Mouse (Mus musculus) limb, embryonic 12.5 days (tissue): Measurements from ENCODE around the gene Gm28038. TPM values are rescaled to one million over a fixed set of nuclear protein-coding genes. Genes with fewer than 3 reads are reported as not detected.

Experiments
- ATAC-seq: fragments of 200-750 bp; cut with Nextera tagmentation; 2 replicates; pipeline ENCODE4 v1.8.0; 2017; ENCODE audit warnings: low read depth, moderate TSS enrichment; ENCODE audit not compliant: insufficient number of reproducible peaks, insufficient read depth, low FRiP score, low TSS enrichment
- H3K27ac ChIP-seq: fragments of 300-500 bp; sonication (generic); 2 replicates; pipeline ENCODE4 v1.5.1; 2016; ENCODE audit warnings: mild to moderate bottlenecking, moderate library complexity
- H3K27me3 ChIP-seq: fragments of 300-500 bp; sonication (generic); 2 replicates; pipeline ENCODE4 v1.6.1; 2016; ENCODE audit warnings: mild to moderate bottlenecking, moderate library complexity
- H3K36me3 ChIP-seq: fragments of 300-500 bp; sonication (generic); 2 replicates; pipeline ENCODE4 v1.6.1; 2016; ENCODE audit warnings: mild to moderate bottlenecking, moderate library complexity
- H3K4me1 ChIP-seq: fragments of 300-500 bp; sonication (generic); replicated peaks from 2 replicates; pipeline ENCODE4 v1.6.1; 2016
- H3K4me2 ChIP-seq: fragments of 300-500 bp; sonication (generic); 2 replicates; pipeline ENCODE4 v1.6.1; 2016; ENCODE audit warnings: mild to moderate bottlenecking, moderate library complexity
- H3K4me3 ChIP-seq: fragments of 300-500 bp; sonication (generic); replicated peaks from 2 replicates; pipeline ENCODE4 v1.5.1; 2016; ENCODE audit warnings: mild to moderate bottlenecking
- H3K9ac ChIP-seq: fragments of 300-500 bp; sonication (generic); replicated peaks from 2 replicates; pipeline ENCODE4 v1.6.1; 2016; ENCODE audit warnings: mild to moderate bottlenecking, moderate library complexity
- H3K9me3 ChIP-seq: fragments of 300-500 bp; sonication (generic); 2 replicates; pipeline ENCODE4 v1.6.1; 2016; ENCODE audit warnings: mild to moderate bottlenecking, moderate library complexity
- WGBS: fragments of 180-500 bp; shearing (Covaris S2); methylation state at CpG from one replicate; pipeline ENCODE4 v1.1.7; 2016; 5-methylcytosine and 5-hydroxymethylcytosine counted together
- polyA plus RNA-seq: library from polyadenylated mRNA; unstranded; fragments of >200 nt; fragmentation: Nextera tagmentation; extraction: Ambion mirVana; gene quantifications from 2 replicates; pipeline ENCODE4 v1.2.1, GENCODE M21; 2016

The Gm28038 gene
- polyA plus RNA-seq, 1 experiment from 2014 or later, result not detected

GRCm38 (mm10) chr2:30287027-30287373 lies 6.2 kb downstream of the Gm28038 start:
- Histone ChIP-seq H3K9ac (peak overlapping the region; percentile 91), H3K9me3 (no peaks in the 10 kb centered on the region), H3K27ac (peak overlapping the region; percentile 72; the same call in 1 of the 2 replicates), H3K36me3 (peaks cover 17% of the 10 kb centered on the region; the same call in 1 of the 2 replicates), H3K27me3 (no peaks in the 10 kb centered on the region), H3K4me3 (peak overlapping the region; percentile 95), H3K4me1 (peaks cover 20% of the 10 kb centered on the region), H3K4me2 (peak overlapping the region; percentile 95)
- WGBS, result under 1% methylated on average over 10 of the region's 10 CpGs
- ATAC-seq, result no peak

- no peak for ATAC-seq
- Histone ChIP-seq H3K9ac (no peak overlapping the region), H3K4me3 (no peak overlapping the region), H3K4me1 (no peaks in the 10 kb centered on the region), H3K27ac (no peak overlapping the region), H3K36me3 (peaks cover 81% of the 10 kb centered on the region), H3K4me2 (no peak overlapping the region), H3K9me3 (no peaks in the 10 kb centered on the region), H3K27me3 (no peaks in the 10 kb centered on the region)
- 85% methylated on average over 3 of the region's 3 CpGs for WGBS
These were observed 18.7 kb downstream of the Gm28038 start for GRCm38 (mm10) chr2:30299525-30299924.

GRCm38 (mm10) chr2:30299966-30300365 lies 19.1 kb downstream of the Gm28038 start:
- 89% methylated on average over 5 of the region's 5 CpGs for WGBS
- Histone ChIP-seq H3K9ac (no peak overlapping the region), H3K9me3 (no peaks in the 10 kb centered on the region), H3K27me3 (no peaks in the 10 kb centered on the region), H3K4me1 (no peaks in the 10 kb centered on the region), H3K27ac (no peak overlapping the region), H3K36me3 (peaks cover 85% of the 10 kb centered on the region), H3K4me3 (no peak overlapping the region), H3K4me2 (no peak overlapping the region)
- no peak for ATAC-seq

DNA sequence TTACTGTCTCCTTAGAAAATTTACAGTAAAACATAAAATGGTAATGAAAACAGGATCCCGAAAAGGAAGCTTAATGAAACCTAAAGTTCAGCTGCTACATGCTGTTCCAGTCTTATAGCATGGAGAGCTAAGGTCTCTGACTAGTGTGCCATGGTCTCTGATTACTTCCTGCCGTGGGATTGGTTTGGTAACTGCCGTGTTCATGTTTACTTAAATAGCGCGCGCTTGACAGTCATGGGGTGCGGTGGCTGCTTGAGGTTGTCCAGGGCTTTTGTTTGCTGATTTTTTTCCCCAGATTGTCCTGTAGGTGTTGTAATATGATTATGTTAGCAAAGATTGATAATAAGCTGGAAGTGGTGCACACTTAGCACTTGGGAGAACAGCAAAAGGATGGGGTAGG lies 25.2 kb downstream of the Gm28038 start:
- 96% methylated on average over 7 of the region's 7 CpGs for WGBS
- no peak overlapping the region for H3K9ac ChIP-seq

DNA sequence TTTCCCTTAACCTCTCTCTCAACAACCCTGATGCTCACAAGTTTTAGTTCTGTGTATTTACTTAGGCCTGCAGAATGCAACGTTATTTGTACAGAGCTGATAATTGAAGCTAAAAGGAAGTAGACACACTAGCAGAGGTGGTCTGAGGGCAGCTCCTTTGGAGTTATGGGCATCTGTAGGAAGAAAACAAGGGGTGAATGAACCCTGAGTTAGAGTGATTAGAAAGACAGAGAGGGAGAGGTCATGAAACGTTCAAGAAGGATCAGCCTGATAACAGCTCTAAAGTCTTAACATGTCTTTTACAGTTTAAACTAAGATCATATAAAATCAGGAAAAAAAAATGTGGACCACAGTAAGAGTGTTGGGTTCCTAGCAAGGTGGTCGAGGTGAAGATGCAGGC lies 28.5 kb downstream of the Gm28038 start:
- no peak overlapping the region for H3K4me3 ChIP-seq
- ATAC-seq, result no peak
- H3K27ac ChIP-seq, result no peak overlapping the region
- H3K9ac ChIP-seq, result no peak overlapping the region
- H3K27me3 ChIP-seq, result no peaks in the 10 kb centered on the region
- 86% methylated on average over 3 of the region's 3 CpGs for WGBS
- no peak overlapping the region for H3K4me2 ChIP-seq
- no peaks in the 10 kb centered on the region for H3K4me1 ChIP-seq
- H3K9me3 ChIP-seq, result no peaks in the 10 kb centered on the region
- peaks cover 97% of the 10 kb centered on the region for H3K36me3 ChIP-seq

More for the DNA sequence above, 25.2 kb downstream of the Gm28038 start:
- ATAC-seq, result no peak
- H3K36me3 ChIP-seq, result peaks cover 100% of the 10 kb centered on the region
- no peaks in the 10 kb centered on the region for H3K9me3 ChIP-seq
- no peak overlapping the region for H3K4me3 ChIP-seq
- H3K4me2 ChIP-seq, result no peak overlapping the region
- H3K27ac ChIP-seq, result no peak overlapping the region
- no peaks in the 10 kb centered on the region for H3K4me1 ChIP-seq
- H3K27me3 ChIP-seq, result no peaks in the 10 kb centered on the region

- H3K27ac ChIP-seq, result no peak overlapping the region
- no peak overlapping the region for H3K9ac ChIP-seq
- H3K9me3 ChIP-seq, result no peaks in the 10 kb centered on the region
- no peak for ATAC-seq
- no peaks in the 10 kb centered on the region for H3K4me1 ChIP-seq
- no peak overlapping the region for H3K4me3 ChIP-seq
- H3K27me3 ChIP-seq, result no peaks in the 10 kb centered on the region
- WGBS, result 93% methylated on average over 2 of the region's 2 CpGs
- peaks cover 97% of the 10 kb centered on the region for H3K36me3 ChIP-seq
- H3K4me2 ChIP-seq, result no peak overlapping the region
These were observed 30.6 kb downstream of the Gm28038 start for GRCm38 (mm10) chr2:30311481-30311880.

DNA sequence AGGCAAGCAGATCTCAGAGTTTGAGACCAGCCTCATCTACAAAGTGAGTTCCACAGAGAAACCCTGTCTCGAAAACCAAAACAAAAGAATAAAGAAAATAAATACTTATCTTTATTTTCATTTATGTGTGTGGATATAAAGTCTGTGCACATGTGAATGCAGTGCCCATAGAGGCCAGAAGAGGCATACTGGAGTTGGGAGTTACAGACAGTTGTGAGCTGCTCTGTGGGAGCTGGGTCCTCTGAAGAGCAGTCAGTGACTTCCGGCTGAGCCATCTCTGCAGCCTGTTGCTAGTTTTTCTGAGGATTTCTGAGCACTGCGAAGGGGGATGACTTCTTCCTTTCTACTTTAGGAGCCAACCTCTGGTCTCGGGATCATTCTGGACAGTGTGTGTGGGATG lies 35.3 kb downstream of the Gm28038 start:
- Histone ChIP-seq H3K4me3 (no peak overlapping the region), H3K9me3 (no peaks in the 10 kb centered on the region), H3K4me1 (no peaks in the 10 kb centered on the region), H3K27ac (no peak overlapping the region), H3K4me2 (no peak overlapping the region), H3K36me3 (peaks cover 93% of the 10 kb centered on the region), H3K27me3 (no peaks in the 10 kb centered on the region), H3K9ac (no peak overlapping the region)
- 93% methylated on average over 4 of the region's 4 CpGs for WGBS
- no peak for ATAC-seq

DNA sequence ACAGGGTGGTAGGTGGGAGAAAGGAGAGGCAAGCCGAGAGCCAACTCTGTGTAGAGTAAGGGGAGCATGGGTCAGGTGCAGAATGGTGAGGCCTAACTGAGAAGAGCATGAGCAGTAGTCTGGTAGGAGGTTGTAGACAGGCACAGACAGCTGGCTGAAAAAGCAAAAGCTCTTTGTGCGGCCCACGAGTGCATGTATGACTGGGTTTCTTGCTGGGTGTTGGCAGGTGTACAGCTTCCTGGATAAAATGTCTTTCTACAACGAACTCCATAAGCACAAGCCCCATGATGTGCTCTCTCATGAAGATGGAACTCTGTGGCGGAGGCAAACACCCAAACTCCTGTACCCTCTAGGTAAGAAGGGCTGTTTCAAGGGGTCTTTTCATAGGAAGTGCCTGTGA lies 36.1 kb downstream of the Gm28038 start:
- 88% methylated on average over 5 of the region's 5 CpGs for WGBS
- Histone ChIP-seq H3K4me1 (no peaks in the 10 kb centered on the region), H3K4me2 (no peak overlapping the region), H3K4me3 (no peak overlapping the region), H3K27me3 (no peaks in the 10 kb centered on the region), H3K27ac (no peak overlapping the region), H3K9ac (no peak overlapping the region), H3K9me3 (no peaks in the 10 kb centered on the region), H3K36me3 (peaks cover 96% of the 10 kb centered on the region)
- ATAC-seq, result no peak

GRCm38 (mm10) chr2:30319260-30319659 lies 38.4 kb downstream of the Gm28038 start:
- H3K27me3 ChIP-seq, result no peaks in the 10 kb centered on the region
- H3K4me2 ChIP-seq, result no peak overlapping the region
- peaks cover 96% of the 10 kb centered on the region for H3K36me3 ChIP-seq
- H3K9ac ChIP-seq, result no peak overlapping the region
- 94% methylated on average over 4 of the region's 4 CpGs for WGBS
- ATAC-seq, result no peak
- no peaks in the 10 kb centered on the region for H3K9me3 ChIP-seq
- no peaks in the 10 kb centered on the region for H3K4me1 ChIP-seq
- no peak overlapping the region for H3K4me3 ChIP-seq
- no peak overlapping the region for H3K27ac ChIP-seq

DNA sequence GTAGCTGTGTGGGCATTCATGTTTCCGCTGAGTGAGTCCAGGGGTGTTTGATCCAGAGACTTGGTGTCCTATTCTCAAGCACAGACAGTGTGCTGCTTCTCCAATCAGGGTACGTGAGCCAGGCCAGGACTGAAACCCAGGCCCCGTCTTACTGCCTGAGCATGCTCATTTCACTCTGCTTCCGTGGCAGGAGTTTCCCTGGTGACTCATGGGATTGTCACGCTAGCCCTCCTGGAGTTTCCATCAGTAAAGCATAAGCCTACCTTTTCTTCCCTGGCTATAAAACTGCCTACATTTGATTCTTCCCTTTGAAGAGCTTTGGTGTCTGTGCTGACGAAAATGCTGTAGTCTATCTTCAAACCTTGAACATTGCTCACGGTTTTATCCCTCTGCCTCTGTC lies 42.3 kb downstream of the Gm28038 start:
- 91% methylated on average over 7 of the region's 7 CpGs for WGBS
- Histone ChIP-seq H3K4me3 (no peak overlapping the region), H3K9ac (no peak overlapping the region), H3K27ac (no peak overlapping the region), H3K4me1 (no peaks in the 10 kb centered on the region), H3K27me3 (no peaks in the 10 kb centered on the region), H3K9me3 (no peaks in the 10 kb centered on the region), H3K36me3 (peaks cover 96% of the 10 kb centered on the region), H3K4me2 (no peak overlapping the region)
- no peak for ATAC-seq

DNA sequence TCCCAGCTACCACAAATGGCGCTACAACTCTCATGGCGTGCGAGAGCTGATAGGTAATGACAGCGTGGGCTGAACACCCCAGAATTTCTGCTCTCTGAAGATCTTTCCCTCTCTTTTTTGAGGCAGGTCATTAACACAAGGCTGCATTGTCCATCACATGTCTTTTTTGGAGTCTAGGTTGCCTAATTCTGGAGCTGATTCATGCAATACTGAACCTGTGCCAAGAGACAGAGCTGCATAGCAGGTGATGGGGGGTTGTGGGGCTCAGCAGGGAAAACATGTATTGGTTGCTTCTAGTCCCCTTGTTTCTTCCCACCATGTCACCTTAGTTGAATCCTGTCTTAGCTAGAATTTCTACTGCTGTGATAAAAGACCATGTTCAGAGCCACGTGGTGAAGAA lies 44.5 kb downstream of the Gm28038 start:
- no peak for ATAC-seq
- no peak overlapping the region for H3K9ac ChIP-seq
- no peak overlapping the region for H3K4me3 ChIP-seq
- no peak overlapping the region for H3K27ac ChIP-seq
- H3K4me2 ChIP-seq, result no peak overlapping the region
- no peaks in the 10 kb centered on the region for H3K4me1 ChIP-seq
- H3K27me3 ChIP-seq, result no peaks in the 10 kb centered on the region
- WGBS, result 94% methylated on average over 5 of the region's 5 CpGs
- peaks cover 98% of the 10 kb centered on the region for H3K36me3 ChIP-seq
- no peaks in the 10 kb centered on the region for H3K9me3 ChIP-seq

- no peaks in the 10 kb centered on the region for H3K27me3 ChIP-seq
- no peak overlapping the region for H3K9ac ChIP-seq
- H3K36me3 ChIP-seq, result peaks cover 98% of the 10 kb centered on the region
- no peaks in the 10 kb centered on the region for H3K4me1 ChIP-seq
- ATAC-seq, result no peak
- WGBS, result 95% methylated on average over 7 of the region's 7 CpGs
- H3K4me2 ChIP-seq, result no peak overlapping the region
- no peak overlapping the region for H3K27ac ChIP-seq
- H3K9me3 ChIP-seq, result no peaks in the 10 kb centered on the region
- no peak overlapping the region for H3K4me3 ChIP-seq
These were observed 46.4 kb downstream of the Gm28038 start for GRCm38 (mm10) chr2:30327276-30327675.
